Mouse (Mus musculus): ENCODE data around the gene Gm38655.
"Not testable (repeated sequence)": the region's sequence is repeated elsewhere in the genome, so short reads cannot be mapped to it uniquely, and the experiment has no call there.

DNA sequence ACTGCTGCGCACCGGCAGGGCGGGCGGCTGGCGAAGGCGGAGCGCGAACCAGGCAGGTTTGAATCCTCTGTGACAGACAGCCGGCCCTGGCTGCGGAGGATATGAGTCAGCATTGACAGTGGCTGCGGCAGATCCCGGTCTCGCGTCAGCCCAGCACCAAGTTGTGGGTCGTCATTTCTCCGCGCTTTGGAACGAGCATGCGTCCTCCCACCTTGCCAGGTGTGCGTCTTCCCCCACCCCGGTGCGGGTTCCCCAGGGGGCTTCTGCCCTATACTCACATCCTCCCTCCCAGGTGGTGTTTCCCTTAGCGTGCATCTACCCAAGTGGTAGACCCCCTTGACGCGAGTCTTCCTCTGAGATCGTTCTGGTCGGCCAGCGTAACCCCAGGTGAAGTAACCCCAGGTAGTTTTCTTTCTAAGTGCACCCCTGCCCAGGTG lies 47.3 kb upstream of the Gm38655 start:
- TF ChIP-seq MAX (IDR thresholded peaks at IDR 0.05; ENCODE audit: low read depth); MYOG (IDR thresholded peaks at IDR 0.05; ENCODE audit: control insufficient read depth in 1 of 3, insufficient read depth in 1 of 3, insufficient read length in 2 of 3, low read depth in 2 of 3); POLR2A (IDR thresholded peaks at IDR 0.05; ENCODE audit: insufficient read length, low read depth); POLR2AphosphoS2 (IDR thresholded peaks at IDR 0.05; ENCODE audit: insufficient read length, low read depth); MYOD1 (IDR thresholded peaks at IDR 0.05; ENCODE audit: control insufficient read depth in 1 of 3, insufficient read length in 2 of 3, low read depth in 2 of 3); TCF12 (IDR thresholded peaks at IDR 0.05; ENCODE audit: insufficient read depth, poor library complexity, severe bottlenecking): not testable (repeated sequence)
